Mouse (Mus musculus): ENCODE results near the gene Scyl1. TPM values are rescaled to one million over a fixed set of nuclear protein-coding genes. Genes with fewer than 3 reads are reported as not detected.
A peak's percentile ranks its signal among the peaks of the same experiment; 100 is the strongest.

Scyl1 gene
- polyA plus RNA-seq, 1 experiment = 42.8 TPM

DNA sequence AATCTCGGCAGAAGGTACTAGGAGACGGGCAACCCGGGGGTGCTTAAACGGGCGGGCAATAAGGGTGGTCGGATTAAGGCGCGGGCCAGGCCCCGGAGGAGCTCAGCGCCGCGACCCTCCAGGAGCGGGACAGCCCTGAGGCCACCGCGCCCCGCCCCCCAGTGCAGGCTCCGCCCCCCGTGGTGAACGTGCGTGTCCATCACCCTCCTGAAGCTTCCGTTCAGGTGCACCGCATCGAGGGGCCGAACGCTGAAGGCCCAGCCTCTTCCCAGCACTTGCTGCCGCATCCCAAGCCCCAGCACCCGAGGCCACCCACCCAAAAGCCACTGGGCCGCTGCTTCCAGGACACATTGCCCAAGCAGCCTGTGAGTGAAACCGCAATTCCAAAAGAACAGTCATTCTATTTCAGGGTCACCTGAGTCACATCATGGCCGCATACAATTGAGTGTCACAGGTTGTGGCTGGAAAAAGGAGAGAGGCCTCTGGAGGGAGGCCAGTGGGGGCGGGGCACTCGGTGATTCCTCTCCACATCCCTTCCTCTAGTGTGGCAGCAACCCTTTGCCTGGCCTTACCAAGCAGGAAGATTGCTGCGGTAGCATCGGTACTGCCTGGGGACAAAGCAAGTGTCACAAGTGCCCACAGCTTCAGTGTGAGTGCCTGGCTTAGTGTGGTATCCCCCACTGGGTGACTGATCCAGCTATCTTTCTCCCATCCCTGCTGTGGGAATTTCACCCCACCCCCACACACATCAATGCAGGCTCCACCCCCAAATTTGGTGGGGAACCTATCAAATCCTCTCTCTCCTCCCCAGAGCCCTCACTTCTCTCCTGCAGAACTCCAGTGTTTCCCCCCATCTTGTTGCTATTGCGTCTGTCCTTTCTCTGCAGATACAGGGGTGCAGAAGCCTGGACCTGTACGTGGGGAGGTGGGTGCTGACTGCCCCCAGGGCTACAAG is 25.2 kb downstream of the Scyl1 start:
- Histone ChIP-seq H3K36me3 (ENCODE audit: control insufficient read depth, insufficient read depth, low read length, poor library complexity, severe bottlenecking) (no peaks in the 10 kb centered on the region), H3K9ac (ENCODE audit: low read depth, poor library complexity, severe bottlenecking) (peak overlapping the region; percentile 23; the same call in 1 of the 2 replicates), H3K4me3 (ENCODE audit: low read depth, low read length) (peak overlapping the region; percentile 64), H3K27me3 (ENCODE audit: control insufficient read depth, insufficient read depth, low read length, poor library complexity, severe bottlenecking) (no peaks in the 10 kb centered on the region; the same call in 1 of the 2 replicates), H3K27ac (ENCODE audit: insufficient read depth, low read length) (no peak overlapping the region), H3K4me1 (ENCODE audit: control insufficient read depth, insufficient read depth, low read length) (peaks cover 7% of the 10 kb centered on the region), H3K9me3 (replicated peaks; ENCODE audit: control insufficient read depth, insufficient read depth, low read length, poor library complexity, severe bottlenecking) (no peaks in the 10 kb centered on the region)
- TF ChIP-seq EP300 (IDR thresholded peaks at IDR 0.05; ENCODE audit: insufficient read depth, low read depth, low read length) = no peak
- no peak for TF ChIP-seq POLR2A (IDR thresholded peaks at IDR 0.05; ENCODE audit: insufficient read depth, low read length)
- no peak for TF ChIP-seq CTCF (IDR thresholded peaks at IDR 0.05; ENCODE audit: low read depth, low read length)

DNA sequence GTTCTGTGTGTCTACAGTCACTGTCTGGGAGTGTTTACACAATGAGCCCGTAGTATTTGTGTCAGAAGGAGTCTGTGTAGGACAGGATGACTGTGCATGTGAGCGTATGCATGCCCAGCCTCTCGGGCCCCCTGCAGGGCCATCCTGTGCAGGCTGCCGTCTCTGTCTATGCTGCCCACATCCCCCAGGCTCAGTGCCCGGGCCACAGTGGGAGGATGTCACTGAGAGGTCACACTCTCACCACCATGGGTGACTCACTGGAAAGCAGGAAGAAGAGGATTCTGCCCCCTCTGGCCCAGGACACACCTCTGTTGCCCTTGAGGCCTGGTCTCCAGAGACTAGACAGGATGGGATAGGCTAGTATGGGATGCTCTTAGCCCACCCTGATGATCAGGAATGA is 27.6 kb downstream of the Scyl1 start:
- Histone ChIP-seq H3K9ac (ENCODE audit: low read depth, poor library complexity, severe bottlenecking) (no peak overlapping the region), H3K4me1 (ENCODE audit: control insufficient read depth, insufficient read depth, low read length) (peaks cover 8% of the 10 kb centered on the region), H3K27me3 (ENCODE audit: control insufficient read depth, insufficient read depth, low read length, poor library complexity, severe bottlenecking) (no peaks in the 10 kb centered on the region; the same call in 1 of the 2 replicates), H3K9me3 (replicated peaks; ENCODE audit: control insufficient read depth, insufficient read depth, low read length, poor library complexity, severe bottlenecking) (no peaks in the 10 kb centered on the region), H3K36me3 (ENCODE audit: control insufficient read depth, insufficient read depth, low read length, poor library complexity, severe bottlenecking) (no peaks in the 10 kb centered on the region), H3K27ac (ENCODE audit: insufficient read depth, low read length) (no peak overlapping the region), H3K4me3 (ENCODE audit: low read depth, low read length) (no peak overlapping the region)
- no peak for TF ChIP-seq CTCF (IDR thresholded peaks at IDR 0.05; ENCODE audit: low read depth, low read length)
- TF ChIP-seq POLR2A (IDR thresholded peaks at IDR 0.05; ENCODE audit: insufficient read depth, low read length) = no peak
- TF ChIP-seq EP300 (IDR thresholded peaks at IDR 0.05; ENCODE audit: insufficient read depth, low read depth, low read length) = no peak

DNA sequence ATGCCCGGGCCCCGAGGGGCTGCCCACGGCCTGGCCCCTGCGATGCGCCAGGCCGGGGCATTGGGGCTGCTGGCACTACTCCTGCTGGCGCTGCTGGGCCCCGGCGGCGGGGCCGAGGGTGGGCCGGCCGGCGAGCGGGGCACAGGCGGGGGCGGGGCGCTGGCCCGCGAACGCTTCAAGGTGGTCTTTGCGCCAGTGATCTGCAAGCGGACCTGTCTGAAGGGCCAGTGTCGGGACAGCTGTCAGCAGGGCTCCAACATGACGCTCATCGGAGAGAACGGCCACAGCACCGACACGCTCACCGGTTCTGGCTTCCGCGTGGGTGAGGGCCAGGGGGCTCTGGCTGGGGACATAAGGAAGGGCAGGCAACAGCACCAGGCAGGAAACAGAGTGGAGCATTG is 29.0 kb downstream of the Scyl1 start:
- H3K36me3 ChIP-seq (ENCODE audit: control insufficient read depth, insufficient read depth, low read length, poor library complexity, severe bottlenecking) = no peaks in the 10 kb centered on the region
- peak overlapping the region; percentile 81 for H3K9ac ChIP-seq (ENCODE audit: low read depth, poor library complexity, severe bottlenecking)
- no peak overlapping the region for H3K27ac ChIP-seq (ENCODE audit: insufficient read depth, low read length)
- peaks cover 8% of the 10 kb centered on the region for H3K4me1 ChIP-seq (ENCODE audit: control insufficient read depth, insufficient read depth, low read length)
- no peaks in the 10 kb centered on the region; the same call in 1 of the 2 replicates for H3K27me3 ChIP-seq (ENCODE audit: control insufficient read depth, insufficient read depth, low read length, poor library complexity, severe bottlenecking)
- no peaks in the 10 kb centered on the region for H3K9me3 ChIP-seq (replicated peaks; ENCODE audit: control insufficient read depth, insufficient read depth, low read length, poor library complexity, severe bottlenecking)
- no peak for TF ChIP-seq CTCF (IDR thresholded peaks at IDR 0.05; ENCODE audit: low read depth, low read length)
- no peak for TF ChIP-seq EP300 (IDR thresholded peaks at IDR 0.05; ENCODE audit: insufficient read depth, low read depth, low read length)
- no peak for TF ChIP-seq POLR2A (IDR thresholded peaks at IDR 0.05; ENCODE audit: insufficient read depth, low read length)
- H3K4me3 ChIP-seq (ENCODE audit: low read depth, low read length) = peak overlapping the region; percentile 67

DNA sequence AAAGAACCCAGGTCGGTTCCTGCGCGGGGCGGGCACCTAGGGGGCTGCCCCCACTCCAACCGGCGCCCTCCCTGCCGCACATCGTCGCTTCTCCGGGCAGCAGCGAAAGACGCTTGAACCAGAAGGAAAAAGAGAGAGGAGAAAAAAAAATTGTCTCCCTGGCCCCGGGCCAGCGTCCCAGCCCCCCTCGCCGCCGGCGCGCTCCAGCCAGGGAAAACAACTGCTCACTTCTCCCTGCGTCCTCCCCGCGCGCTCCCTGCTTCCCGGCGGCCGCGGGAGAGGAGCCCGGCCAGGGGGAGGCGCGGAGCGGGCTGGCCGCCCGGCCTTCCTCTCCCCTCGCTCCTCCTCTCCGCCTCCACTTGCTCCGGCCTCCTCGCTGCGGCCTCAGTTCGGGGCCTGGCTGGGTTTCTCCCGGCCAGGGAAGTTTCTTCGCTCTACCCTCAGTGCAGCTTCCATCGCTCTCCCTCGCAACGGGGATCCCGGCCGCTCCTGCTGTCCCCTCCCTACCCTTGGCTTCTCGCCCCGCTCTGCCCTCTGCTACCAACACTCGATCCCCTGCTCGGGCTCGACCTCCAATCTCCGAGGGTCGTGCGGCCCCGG is 29.5 kb downstream of the Scyl1 start:
- H3K9me3 ChIP-seq (replicated peaks; ENCODE audit: control insufficient read depth, insufficient read depth, low read length, poor library complexity, severe bottlenecking) = no peaks in the 10 kb centered on the region
- no peaks in the 10 kb centered on the region; the same call in 1 of the 2 replicates for H3K27me3 ChIP-seq (ENCODE audit: control insufficient read depth, insufficient read depth, low read length, poor library complexity, severe bottlenecking)
- no peak overlapping the region for H3K27ac ChIP-seq (ENCODE audit: insufficient read depth, low read length)
- H3K9ac ChIP-seq (ENCODE audit: low read depth, poor library complexity, severe bottlenecking) = peak overlapping the region; percentile 81
- peak overlapping the region; percentile 67 for H3K4me3 ChIP-seq (ENCODE audit: low read depth, low read length)
- no peak for TF ChIP-seq CTCF (IDR thresholded peaks at IDR 0.05; ENCODE audit: low read depth, low read length)
- no peak for TF ChIP-seq POLR2A (IDR thresholded peaks at IDR 0.05; ENCODE audit: insufficient read depth, low read length)
- TF ChIP-seq EP300 (IDR thresholded peaks at IDR 0.05; ENCODE audit: insufficient read depth, low read depth, low read length) = no peak
- no peaks in the 10 kb centered on the region for H3K36me3 ChIP-seq (ENCODE audit: control insufficient read depth, insufficient read depth, low read length, poor library complexity, severe bottlenecking)
- peaks cover 6% of the 10 kb centered on the region for H3K4me1 ChIP-seq (ENCODE audit: control insufficient read depth, insufficient read depth, low read length)

DNA sequence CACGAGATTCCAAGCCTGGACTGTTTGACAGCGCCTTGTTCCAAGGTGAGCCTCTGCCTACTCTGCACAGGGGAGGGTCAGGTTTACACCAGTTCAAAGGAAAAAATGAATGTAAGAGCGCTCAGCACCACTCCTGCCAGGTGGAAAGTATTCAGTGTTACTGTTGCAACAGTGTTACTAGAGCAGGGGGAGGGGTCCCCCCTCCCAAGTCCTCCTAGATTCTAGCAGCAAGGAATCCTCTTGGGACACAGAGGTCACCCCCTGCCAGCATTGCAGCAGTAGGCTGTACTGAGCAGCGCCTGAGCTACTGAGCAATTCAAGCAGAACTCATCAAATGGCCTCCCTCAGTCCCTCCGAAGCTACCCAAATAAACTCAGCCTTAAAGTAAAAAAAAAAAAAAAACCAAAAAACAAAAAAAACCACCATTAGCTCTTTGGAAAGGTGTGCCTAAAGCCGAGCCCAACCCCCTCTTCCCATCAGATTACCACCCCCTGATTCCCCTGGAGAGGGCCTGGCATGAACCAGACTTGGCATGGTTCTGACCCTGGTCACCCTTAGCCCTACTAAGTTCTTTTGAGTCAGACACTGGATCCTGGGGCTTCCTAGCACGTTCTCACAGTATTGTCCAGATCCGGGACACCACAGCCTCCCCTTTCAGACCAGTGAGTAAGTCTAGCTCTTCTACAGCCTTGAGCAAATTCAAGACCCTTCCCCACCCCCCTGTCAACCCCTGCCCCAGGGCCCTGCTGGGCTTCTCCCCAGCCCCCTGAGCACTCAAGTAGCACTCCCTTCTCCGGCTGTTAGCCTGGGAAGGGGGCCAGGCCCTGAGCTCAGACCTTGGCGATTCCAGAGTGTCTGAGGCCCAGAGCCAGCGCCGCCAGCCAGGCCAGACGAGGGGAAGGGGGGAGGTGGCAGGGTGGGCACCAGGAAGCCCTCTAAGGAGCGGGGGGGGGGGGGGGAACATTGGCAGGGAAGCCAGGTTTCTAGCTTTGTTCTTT is 30.6 kb downstream of the Scyl1 start, which contains the start of gene Ltbp3:
Gene Ltbp3, plus strand, starts transcription at position 585 of the 998 bp plus-strand sequence.
- Histone ChIP-seq H3K4me3 (ENCODE audit: low read depth, low read length) (peak within 1 kb of the TSS; percentile 67), H3K36me3 (ENCODE audit: control insufficient read depth, insufficient read depth, low read length, poor library complexity, severe bottlenecking) (no peaks in the 10 kb centered on the region), H3K27me3 (ENCODE audit: control insufficient read depth, insufficient read depth, low read length, poor library complexity, severe bottlenecking) (no peaks in the 10 kb centered on the region; the same call in 1 of the 2 replicates), H3K4me1 (ENCODE audit: control insufficient read depth, insufficient read depth, low read length) (peaks cover 2% of the 10 kb centered on the region), H3K9me3 (replicated peaks; ENCODE audit: control insufficient read depth, insufficient read depth, low read length, poor library complexity, severe bottlenecking) (no peaks in the 10 kb centered on the region), H3K9ac (ENCODE audit: low read depth, poor library complexity, severe bottlenecking) (peak within 1 kb of the TSS; percentile 81), H3K27ac (ENCODE audit: insufficient read depth, low read length) (no peak within 1 kb of the TSS)
- TF ChIP-seq POLR2A (IDR thresholded peaks at IDR 0.05; ENCODE audit: insufficient read depth, low read length) (no peak), CTCF (IDR thresholded peaks at IDR 0.05; ENCODE audit: low read depth, low read length) (no peak), EP300 (IDR thresholded peaks at IDR 0.05; ENCODE audit: insufficient read depth, low read depth, low read length) (no peak)

Data from ES-Bruce4 (cell line).